Mouse (Mus musculus): Measurements from ENCODE around the gene Cysrt1. TPM values are rescaled to one million over a fixed set of nuclear protein-coding genes. Genes with fewer than 3 reads are reported as not detected.

Gene Cysrt1
- polyA plus RNA-seq, 1 experiment from 2014 or later: 0.75 TPM

GRCm38 (mm10) chr2:25234050-25234449, 8.2 kb downstream of the Cysrt1 start, which contains the start of gene Slc34a3:
Gene Slc34a3 (minus strand): TSS chr2:25234364.
- ATAC-seq (replicated peaks; ENCODE audit: low FRiP score, low read depth) (no peak; the same call in 1 of the 2 replicates), DNase-seq (ENCODE audit: low spot score) (no peak)
- Histone ChIP-seq H3K27ac (peak within 1 kb of the TSS; percentile 25; the same call in 1 of the 2 replicates), H3K9ac (ENCODE audit: low read depth, low read length) (no peak within 1 kb of the TSS), H3K36me3 (ENCODE audit: insufficient read depth, low read length) (no peaks in the 10 kb centered on the region), H3K4me2 (ENCODE audit: low read length) (no peak within 1 kb of the TSS), H3K9me3 (replicated peaks; ENCODE audit: low read length) (no peaks in the 10 kb centered on the region), H3K4me3 (replicated peaks; ENCODE audit: low read depth, low read length) (no peak within 1 kb of the TSS), H3K4me1 (replicated peaks; ENCODE audit: insufficient read depth, low read length) (0 out of 2 replicates have a peak, but pooled peaks cover 1% of the 10 kb centered on the region), H3K27me3 (ENCODE audit: insufficient read depth, low read length) (no peaks in the 10 kb centered on the region)
- WGBS: 76% methylated on average over 3 of the region's 3 CpGs
- no peak for TF ChIP-seq CTCF (IDR thresholded peaks at IDR 0.05; ENCODE audit: low read depth)

- H3K9ac ChIP-seq (ENCODE audit: low read depth, low read length): no peak overlapping the region
- no peak overlapping the region for H3K4me2 ChIP-seq (ENCODE audit: low read length)
- no peak for ATAC-seq (replicated peaks; ENCODE audit: low FRiP score, low read depth)
- H3K4me1 ChIP-seq (replicated peaks; ENCODE audit: insufficient read depth, low read length): 0 out of 2 replicates have a peak, but pooled peaks cover 5% of the 10 kb centered on the region
- H3K27me3 ChIP-seq (ENCODE audit: insufficient read depth, low read length): no peaks in the 10 kb centered on the region
- 67% methylated on average over 4 of the region's 4 CpGs for whole genome bisulfite sequencing
- H3K36me3 ChIP-seq (ENCODE audit: insufficient read depth, low read length): no peaks in the 10 kb centered on the region
- H3K9me3 ChIP-seq (replicated peaks; ENCODE audit: low read length): no peaks in the 10 kb centered on the region
- DNase-seq (ENCODE audit: low spot score): no peak
- H3K27ac ChIP-seq: no peak overlapping the region
- TF ChIP-seq CTCF (IDR thresholded peaks at IDR 0.05; ENCODE audit: low read depth): no peak
- H3K4me3 ChIP-seq (replicated peaks; ENCODE audit: low read depth, low read length): no peak overlapping the region
Observed at GRCm38 (mm10) chr2:25233421-25233820, 8.8 kb downstream of the Cysrt1 start.

GRCm38 (mm10) chr2:25231038-25231437, 11.2 kb downstream of the Cysrt1 start:
- H3K9me3 ChIP-seq (replicated peaks; ENCODE audit: low read length): no peaks in the 10 kb centered on the region
- 61% methylated on average over 12 of the region's 12 CpGs for WGBS
- H3K27ac ChIP-seq: no peak overlapping the region
- no peaks in the 10 kb centered on the region for H3K36me3 ChIP-seq (ENCODE audit: insufficient read depth, low read length)
- ATAC-seq (replicated peaks; ENCODE audit: low FRiP score, low read depth) (no peak), DNase-seq (ENCODE audit: low spot score) (no peak)
- H3K4me3 ChIP-seq (replicated peaks; ENCODE audit: low read depth, low read length): no peak overlapping the region
- H3K4me1 ChIP-seq (replicated peaks; ENCODE audit: insufficient read depth, low read length): peaks cover 12% of the 10 kb centered on the region
- no peak for TF ChIP-seq CTCF (IDR thresholded peaks at IDR 0.05; ENCODE audit: low read depth)
- no peak overlapping the region for H3K9ac ChIP-seq (ENCODE audit: low read depth, low read length)
- H3K4me2 ChIP-seq (ENCODE audit: low read length): no peak overlapping the region
- no peaks in the 10 kb centered on the region for H3K27me3 ChIP-seq (ENCODE audit: insufficient read depth, low read length)

GRCm38 (mm10) chr2:25230581-25230980, 11.7 kb downstream of the Cysrt1 start:
- Histone ChIP-seq H3K27me3 (ENCODE audit: insufficient read depth, low read length) (no peaks in the 10 kb centered on the region), H3K9me3 (replicated peaks; ENCODE audit: low read length) (no peaks in the 10 kb centered on the region), H3K36me3 (ENCODE audit: insufficient read depth, low read length) (no peaks in the 10 kb centered on the region), H3K9ac (ENCODE audit: low read depth, low read length) (no peak overlapping the region), H3K4me3 (replicated peaks; ENCODE audit: low read depth, low read length) (no peak overlapping the region), H3K4me2 (ENCODE audit: low read length) (no peak overlapping the region), H3K4me1 (replicated peaks; ENCODE audit: insufficient read depth, low read length) (peaks cover 17% of the 10 kb centered on the region), H3K27ac (no peak overlapping the region)
- DNase-seq (ENCODE audit: low spot score) (no peak), ATAC-seq (replicated peaks; ENCODE audit: low FRiP score, low read depth) (no peak)
- TF ChIP-seq CTCF (IDR thresholded peaks at IDR 0.05; ENCODE audit: low read depth): no peak
- 87% methylated on average over 7 of the region's 7 CpGs for WGBS

DNA sequence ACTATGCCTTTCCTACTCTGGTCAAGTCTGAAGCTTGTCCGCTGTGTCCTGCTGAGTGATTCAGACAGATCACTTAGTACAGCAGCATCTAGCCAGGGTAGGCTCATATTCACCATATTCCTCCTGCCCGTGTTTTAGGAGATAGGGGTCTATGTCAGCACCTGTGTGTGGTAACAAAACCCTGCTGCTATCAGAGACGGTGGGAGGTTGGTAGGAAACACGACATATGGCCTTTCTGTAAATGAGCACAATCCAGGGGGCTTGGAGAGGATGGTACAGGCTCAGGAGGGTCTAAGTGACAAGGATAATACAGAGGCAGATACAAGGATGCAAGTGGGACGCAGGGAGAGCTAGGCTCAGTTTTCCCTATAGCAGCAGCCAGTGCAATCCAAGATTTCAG, 12.7 kb downstream of the Cysrt1 start:
- Histone ChIP-seq H3K9me3 (replicated peaks; ENCODE audit: low read length) (no peaks in the 10 kb centered on the region), H3K36me3 (ENCODE audit: insufficient read depth, low read length) (no peaks in the 10 kb centered on the region), H3K4me2 (ENCODE audit: low read length) (no peak overlapping the region), H3K4me1 (replicated peaks; ENCODE audit: insufficient read depth, low read length) (peaks cover 18% of the 10 kb centered on the region), H3K27ac (no peak overlapping the region), H3K9ac (ENCODE audit: low read depth, low read length) (no peak overlapping the region), H3K27me3 (ENCODE audit: insufficient read depth, low read length) (no peaks in the 10 kb centered on the region), H3K4me3 (replicated peaks; ENCODE audit: low read depth, low read length) (no peak overlapping the region)
- no peak for TF ChIP-seq CTCF (IDR thresholded peaks at IDR 0.05; ENCODE audit: low read depth)
- DNase-seq (ENCODE audit: low spot score) (no peak), ATAC-seq (replicated peaks; ENCODE audit: low FRiP score, low read depth) (no peak)
- WGBS: 71% methylated on average over 5 of the region's 5 CpGs

DNA sequence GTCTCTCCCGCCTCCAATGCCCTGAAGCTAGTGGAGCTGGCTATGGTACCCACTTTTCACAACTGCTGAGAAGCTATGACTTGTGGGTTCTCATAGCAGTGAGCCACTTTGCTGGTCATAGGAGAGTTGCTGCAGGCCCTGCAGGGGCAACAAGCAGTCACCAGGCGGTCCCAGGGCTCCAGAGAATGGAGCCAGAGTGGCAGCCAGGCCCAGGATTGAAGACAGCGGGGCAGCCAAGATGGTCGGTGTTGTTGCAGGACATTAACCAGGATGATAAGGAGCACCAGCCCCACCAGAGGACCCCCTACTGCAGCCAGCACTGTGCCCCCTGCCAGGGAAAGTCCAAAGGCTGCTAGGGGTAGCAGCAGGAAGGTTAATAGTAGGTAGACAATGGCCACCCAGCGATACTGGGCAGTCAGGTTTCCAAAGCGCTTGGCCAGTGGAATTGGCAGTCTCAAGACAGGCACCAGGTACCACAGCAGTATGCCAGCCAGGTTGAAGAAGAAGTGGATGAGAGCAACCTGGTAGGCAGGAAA, 13.2 kb downstream of the Cysrt1 start:
- Histone ChIP-seq H3K4me1 (replicated peaks; ENCODE audit: insufficient read depth, low read length) (peaks cover 18% of the 10 kb centered on the region), H3K36me3 (ENCODE audit: insufficient read depth, low read length) (no peaks in the 10 kb centered on the region), H3K9ac (ENCODE audit: low read depth, low read length) (no peak overlapping the region), H3K9me3 (replicated peaks; ENCODE audit: low read length) (no peaks in the 10 kb centered on the region), H3K27me3 (ENCODE audit: insufficient read depth, low read length) (no peaks in the 10 kb centered on the region), H3K27ac (peak overlapping the region; percentile 3; the same call in 1 of the 2 replicates), H3K4me3 (replicated peaks; ENCODE audit: low read depth, low read length) (no peak overlapping the region), H3K4me2 (ENCODE audit: low read length) (0 out of 2 replicates have a peak overlapping the region, but pooled peaks have one; percentile 49)
- no peak for ATAC-seq (replicated peaks; ENCODE audit: low FRiP score, low read depth)
- no peak for DNase-seq (ENCODE audit: low spot score)
- 73% methylated on average over 6 of the region's 6 CpGs for WGBS
- TF ChIP-seq CTCF (IDR thresholded peaks at IDR 0.05; ENCODE audit: low read depth): no peak

All from kidney, postnatal 0 days (tissue).